Mouse (Mus musculus) cerebellum, adult 2 months (tissue): Measurements from ENCODE around the gene Plcb4. TPM values are rescaled to one million over a fixed set of nuclear protein-coding genes. Genes with fewer than 3 reads are reported as not detected.
A peak's percentile ranks its signal among the peaks of the same experiment; 100 is the strongest.
"Not testable (repeated sequence)": the region's sequence is repeated elsewhere in the genome, so short reads cannot be mapped to it uniquely, and the experiment has no call there.

Experiments used
- DNase-seq, 2 experiments: peaks; one replicate each; pipeline ENCODE4 v3.0.0; 2021
- H3K27ac ChIP-seq: fragments of 200-500 bp; 2 replicates; pipeline ENCODE4 v1.5.1; 2012; ENCODE audit warnings: low read length, control low read depth, inconsistent platforms; ENCODE audit not compliant: insufficient read depth
- H3K27me3 ChIP-seq: fragments of 200-500 bp; 2 replicates; pipeline ENCODE4 v1.6.1; 2012; ENCODE audit warnings: inconsistent platforms, mild to moderate bottlenecking, low read length, moderate library complexity; ENCODE audit not compliant: control insufficient read depth, insufficient read depth
- H3K4me1 ChIP-seq: fragments of 200-500 bp; 2 replicates; pipeline ENCODE4 v1.6.1; 2011; ENCODE audit warnings: low read length; ENCODE audit not compliant: control insufficient read depth, insufficient read depth
- H3K4me3 ChIP-seq: fragments of 200-500 bp; replicated peaks from 2 replicates; pipeline ENCODE3; 2011; ENCODE audit warnings: mild to moderate bottlenecking, low read depth, low read length, control low read depth; ENCODE audit not compliant: insufficient read depth
- CTCF ChIP-seq: fragments of 200-500 bp; IDR thresholded peaks from 2 replicates; pipeline ENCODE4 v1.5.1; 2011; ENCODE audit warnings: low read depth, mild to moderate bottlenecking, control low read depth, low read length, moderate library complexity, borderline replicate concordance; ENCODE audit not compliant: insufficient read depth
- POLR2A ChIP-seq: fragments of 200-500 bp; IDR thresholded peaks from 2 replicates; pipeline ENCODE4 v1.6.1; 2011; ENCODE audit warnings: low read length, control low read depth, borderline replicate concordance; ENCODE audit not compliant: insufficient read depth
- WGBS: fragments of 180-500 bp; shearing (Covaris S2); methylation state at CpG from one replicate; pipeline ENCODE4 v1.1.7; 2018; 5-methylcytosine and 5-hydroxymethylcytosine counted together
- polyA plus RNA-seq: library from polyadenylated mRNA; depleted of rRNA; stranded (reverse); fragments of >200 nt; gene quantifications from 2 replicates; pipeline ENCODE4 v1.2.3, GENCODE M21; 2012

Gene Plcb4
- polyA plus RNA-seq, 1 experiment, result 166 TPM

- 31% methylated on average over 12 of the region's 12 CpGs for WGBS
- no peak overlapping the region for H3K4me3 ChIP-seq
- DNase-seq, result peak; percentile 46 to 54
- peak overlapping the region; percentile 8 for H3K27ac ChIP-seq
- peaks cover 10% of the 10 kb centered on the region for H3K4me1 ChIP-seq
- no peaks in the 10 kb centered on the region for H3K27me3 ChIP-seq
- TF ChIP-seq POLR2A, result no peak
- TF ChIP-seq CTCF, result no peak
Observed at GRCm38 (mm10) chr2:135692568-135693488, 34.0 kb downstream of the Plcb4 start.

- H3K4me3 ChIP-seq, result no peak overlapping the region
- WGBS, result 72% methylated on average over 7 of the region's 7 CpGs
- H3K27ac ChIP-seq, result peak overlapping the region; percentile 47; the same call in 1 of the 2 replicates
- TF ChIP-seq CTCF, result no peak
- TF ChIP-seq POLR2A, result no peak
- H3K4me1 ChIP-seq, result peaks cover 5% of the 10 kb centered on the region
- DNase-seq, result peak in 1 of 2 experiments; percentile 4
- no peaks in the 10 kb centered on the region for H3K27me3 ChIP-seq
Observed at GRCm38 (mm10) chr2:135700686-135701413, 42.0 kb downstream of the Plcb4 start.

- H3K4me3 ChIP-seq, result no peak overlapping the region
- DNase-seq, result no peak
- peaks cover 7% of the 10 kb centered on the region for H3K4me1 ChIP-seq
- WGBS, result 83% methylated on average over 5 of the region's 5 CpGs
- H3K27me3 ChIP-seq, result no peaks in the 10 kb centered on the region
- TF ChIP-seq CTCF (no peak), POLR2A (no peak)
- H3K27ac ChIP-seq, result no peak overlapping the region
Observed at GRCm38 (mm10) chr2:135704673-135705072, 45.9 kb downstream of the Plcb4 start.

DNA sequence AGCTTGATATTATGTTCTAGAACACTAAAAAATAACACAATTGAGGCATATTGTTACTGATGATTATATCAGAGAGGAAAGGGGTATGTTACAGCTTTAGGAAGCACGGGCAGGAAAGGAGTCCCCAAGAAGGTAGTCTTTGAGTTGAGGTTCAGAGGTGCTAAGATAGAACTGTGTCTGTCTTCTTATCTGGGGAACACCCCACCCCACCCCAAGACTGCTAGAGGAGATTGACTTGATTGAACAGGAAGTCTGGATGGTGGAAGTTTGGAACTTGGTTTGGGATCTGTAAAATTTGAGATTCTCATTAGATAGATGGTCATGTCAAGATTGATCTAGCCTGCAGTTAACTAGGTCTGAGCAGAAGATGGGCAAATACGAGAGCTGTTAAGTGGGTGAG, 48.5 kb downstream of the Plcb4 start:
- Histone ChIP-seq H3K27ac (no peak overlapping the region), H3K4me1 (peaks cover 10% of the 10 kb centered on the region), H3K4me3 (no peak overlapping the region), H3K27me3 (no peaks in the 10 kb centered on the region)
- 89% methylated on average over 2 of the region's 2 CpGs for WGBS
- no peak for TF ChIP-seq CTCF
- no peak for TF ChIP-seq POLR2A
- DNase-seq, result no peak

DNA sequence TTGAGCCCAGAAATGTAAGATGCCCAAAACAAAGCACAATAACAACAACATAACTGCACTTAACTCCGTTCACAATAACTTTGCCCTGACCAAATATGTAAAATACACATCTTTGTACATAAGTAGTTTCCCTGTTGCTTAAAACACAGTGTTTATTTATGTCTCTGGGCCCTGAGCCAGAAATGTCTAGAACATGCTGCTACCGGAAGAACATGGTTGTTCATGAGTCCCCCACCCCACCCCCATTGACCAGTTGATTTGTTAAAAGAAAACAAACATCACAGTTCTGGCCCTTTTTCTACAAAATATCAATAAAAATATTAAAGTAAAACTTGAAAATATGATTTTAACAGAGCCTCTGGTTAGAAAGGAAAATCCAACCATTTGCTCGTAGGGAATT, 49.6 kb downstream of the Plcb4 start:
- Histone ChIP-seq H3K27ac (no peak overlapping the region), H3K4me3 (no peak overlapping the region), H3K27me3 (no peaks in the 10 kb centered on the region), H3K4me1 (peaks cover 15% of the 10 kb centered on the region)
- WGBS, result 49% methylated on average over 3 of the region's 3 CpGs
- TF ChIP-seq POLR2A, result no peak
- TF ChIP-seq CTCF, result no peak
- no peak for DNase-seq

DNA sequence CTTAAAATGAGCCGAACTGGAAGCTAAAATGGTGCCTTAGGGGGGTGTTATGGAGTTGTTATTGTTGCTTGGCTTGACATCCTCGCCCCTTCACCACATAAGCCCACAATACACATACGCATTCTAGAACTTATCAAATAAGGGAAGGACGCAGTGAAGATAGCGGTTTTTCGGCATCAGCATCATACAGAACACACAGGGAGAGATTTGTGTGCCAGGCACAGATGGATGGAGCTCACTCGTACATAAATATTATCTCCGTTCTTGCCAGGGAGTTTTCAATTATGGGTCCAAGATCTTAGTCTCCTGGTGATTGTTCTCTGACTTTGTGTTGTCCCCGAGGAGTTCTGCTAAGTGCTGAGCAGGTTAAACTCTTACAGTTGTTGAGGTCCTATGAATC, 50.0 kb downstream of the Plcb4 start:
- DNase-seq, result peak in 1 of 2 experiments; percentile 57
- Histone ChIP-seq H3K4me1 (peaks cover 15% of the 10 kb centered on the region), H3K27me3 (no peaks in the 10 kb centered on the region), H3K27ac (no peak overlapping the region), H3K4me3 (no peak overlapping the region)
- TF ChIP-seq POLR2A, result no peak
- no peak for TF ChIP-seq CTCF
- WGBS, result 24% methylated on average over 9 of the region's 9 CpGs

DNA sequence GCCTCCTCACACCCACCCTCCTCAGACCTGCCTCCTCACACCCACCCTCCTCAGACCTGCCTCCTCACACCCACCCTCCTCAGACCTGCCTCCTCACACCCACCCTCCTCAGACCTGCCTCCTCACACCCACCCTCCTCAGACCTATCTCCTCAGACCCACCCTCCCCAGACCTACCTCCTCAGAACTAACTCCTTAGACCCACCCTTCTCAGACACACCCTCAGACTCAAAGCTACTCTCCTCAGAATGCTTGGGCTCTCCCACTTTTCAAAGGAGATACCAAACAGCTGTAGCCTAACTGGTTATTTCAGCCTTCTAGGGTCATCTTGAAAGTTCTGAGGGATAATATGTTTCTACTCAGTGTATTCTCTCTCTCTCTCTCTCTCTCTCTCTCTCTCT, 50.9 kb downstream of the Plcb4 start:
- H3K27ac ChIP-seq, H3K27me3 ChIP-seq, H3K4me3 ChIP-seq, DNase-seq: not testable (repeated sequence)
- peaks cover 13% of the 10 kb centered on the region for H3K4me1 ChIP-seq
